Mouse (Mus musculus) adrenal gland, postnatal 10 days (tissue): ENCODE measurements around the gene Ate1. TPM values are rescaled to one million over a fixed set of nuclear protein-coding genes. Genes with fewer than 3 reads are reported as not detected.
A peak's percentile ranks its signal among the peaks of the same experiment; 100 is the strongest.
"Not testable (repeated sequence)": the region's sequence is repeated elsewhere in the genome, so short reads cannot be mapped to it uniquely, and the experiment has no call there.

Source experiments
- DNase-seq: peaks from one replicate; pipeline ENCODE4 v3.0.0; 2021; ENCODE audit warnings: mixed read lengths
- long read RNA-seq, 2 experiments: library from polyadenylated mRNA; stranded (forward); transcript quantifications; one replicate each; pipeline ENCODE4 v2.0.0; 2021
- total RNA-seq, 2 experiments: library from RNA; stranded (reverse); gene quantifications; 2 replicates each; pipeline ENCODE4 v1.2.3; 2021

Ate1 gene
- 10 to 100 TPM; 32.6 to 35.1 TPM for total RNA-seq
- long read RNA-seq, experiment 1, full-length matches to known transcripts = 9 of 13 reads
- long read RNA-seq, experiment 1, partial matches to known transcripts = 2 of 13 reads
- long read RNA-seq, experiment 1, other reads (novel, unspliced or antisense) = 2 of 13 reads
- long read RNA-seq, experiment 2, full-length matches to known transcripts = 13 of 17 reads
- long read RNA-seq, experiment 2, partial matches to known transcripts = 1 of 17 reads
- long read RNA-seq, experiment 2, other reads (novel, unspliced or antisense) = 3 of 17 reads

- DNase-seq = no peak
Observed at GRCm38 (mm10) chr7:130520049-130520425, at the start of gene Ate1. TSS of gene Ate1 (minus strand) at chr7:130520369.

GRCm38 (mm10) chr7:130568783-130569436 lies 48.7 kb upstream of the Ate1 start:
- DNase-seq = peak; percentile 52

DNA sequence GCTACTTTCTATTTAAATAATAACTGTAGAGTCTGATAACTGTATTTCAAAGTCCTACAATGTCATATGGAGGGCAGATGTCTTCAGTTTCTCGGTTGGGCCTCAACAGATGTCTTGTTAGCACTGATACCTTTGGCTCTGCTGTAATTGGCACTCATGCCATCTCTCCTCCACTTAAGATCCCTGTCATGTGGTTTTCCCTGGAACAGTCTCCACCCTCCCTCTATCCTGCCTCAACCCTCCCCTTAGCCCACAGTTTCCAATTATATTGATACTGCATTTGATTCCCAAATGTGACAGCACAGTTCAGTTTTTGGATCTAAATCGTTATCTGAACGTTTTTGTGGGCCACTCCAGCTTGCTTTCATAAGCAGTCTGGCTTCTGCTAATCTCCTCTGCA lies 44.4 kb upstream of the Ate1 start:
- no peak for DNase-seq

- no peak for DNase-seq
Observed at GRCm38 (mm10) chr7:130563880-130564279, 43.7 kb upstream of the Ate1 start.

GRCm38 (mm10) chr7:130563276-130563675 lies 43.1 kb upstream of the Ate1 start:
- DNase-seq = no peak

- no peak for DNase-seq
Observed at GRCm38 (mm10) chr7:130560933-130561332, 40.8 kb upstream of the Ate1 start.

DNA sequence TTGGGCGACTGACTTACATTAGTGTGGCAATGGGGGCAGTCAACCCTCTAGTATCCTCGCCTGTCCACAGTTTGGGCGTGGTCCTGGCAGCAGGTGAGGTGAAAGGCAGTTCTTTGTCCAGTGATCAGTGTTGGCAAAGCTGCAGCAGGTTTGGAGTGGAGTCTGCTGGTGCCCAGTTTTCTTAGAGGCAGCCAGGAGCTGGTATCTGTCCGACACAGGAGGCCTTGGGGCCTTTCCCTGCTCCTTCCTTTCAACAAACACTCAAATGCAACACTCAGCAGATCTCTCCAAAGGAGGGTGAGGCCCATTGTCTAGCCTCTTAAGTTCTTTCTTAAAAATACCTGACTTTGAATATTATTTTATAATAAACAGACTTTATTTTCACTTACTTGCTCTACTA lies 38.4 kb upstream of the Ate1 start:
- no peak for DNase-seq

DNA sequence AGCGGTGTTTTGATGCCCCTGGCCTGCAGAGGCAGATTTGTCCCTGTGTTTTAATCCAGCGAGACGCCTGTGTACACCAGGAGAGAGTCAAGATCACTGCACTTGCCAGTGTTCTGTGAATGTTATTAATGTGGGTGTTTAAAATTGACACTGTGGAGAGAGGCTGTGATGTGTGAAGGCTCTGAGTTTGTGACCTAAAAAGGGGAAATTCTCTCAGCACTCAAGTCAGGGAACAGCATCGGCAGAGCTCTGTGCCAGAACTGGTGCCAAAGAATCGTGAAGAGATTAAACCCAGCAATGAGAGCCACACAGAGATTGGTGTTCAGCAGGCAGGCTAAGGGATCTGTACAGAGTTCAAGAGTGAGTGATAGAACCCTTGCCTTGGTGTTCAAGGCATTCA lies 35.4 kb upstream of the Ate1 start:
- no peak for DNase-seq

- DNase-seq = no peak
Observed at GRCm38 (mm10) chr7:130553321-130553720, 33.2 kb upstream of the Ate1 start.

GRCm38 (mm10) chr7:130552780-130553179 lies 32.6 kb upstream of the Ate1 start:
- DNase-seq = no peak

- DNase-seq = no peak
Observed at GRCm38 (mm10) chr7:130547635-130548175, 27.5 kb upstream of the Ate1 start.

DNA sequence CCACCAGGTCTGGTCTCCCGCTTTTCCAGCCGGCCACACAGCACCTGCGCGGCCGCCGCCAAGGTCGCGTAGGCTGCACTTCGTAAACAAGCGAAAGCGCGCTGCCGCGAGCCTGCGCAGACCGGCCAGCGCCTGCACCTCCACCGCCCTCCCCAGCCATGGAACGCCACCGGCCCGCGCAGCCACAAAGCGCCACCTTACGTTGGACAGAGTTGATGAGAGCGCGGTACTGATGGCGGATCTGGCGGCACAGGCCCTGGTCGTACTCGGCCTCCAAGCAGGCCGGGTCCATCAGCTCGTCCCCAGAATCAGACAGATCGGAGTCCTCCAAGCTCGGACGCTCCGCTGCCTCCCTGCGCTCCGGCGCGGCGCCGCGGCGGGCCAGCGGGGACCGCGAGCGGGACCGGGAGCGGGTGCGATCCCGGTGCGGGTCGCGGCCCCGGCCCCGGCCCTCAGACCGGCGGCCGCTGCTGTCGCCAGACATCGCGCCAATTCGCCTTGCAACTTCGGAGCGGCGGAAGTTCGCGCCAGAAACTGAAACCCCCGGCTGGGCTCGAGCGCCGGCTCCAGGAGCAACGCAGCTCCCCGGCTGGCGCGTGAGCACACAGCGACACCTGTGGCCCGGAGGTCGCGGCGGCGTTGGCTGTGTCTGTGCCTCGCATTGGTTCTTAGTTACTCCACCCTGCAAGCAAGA lies 26.8 kb upstream of the Ate1 start:
- DNase-seq = peak; percentile 96

DNA sequence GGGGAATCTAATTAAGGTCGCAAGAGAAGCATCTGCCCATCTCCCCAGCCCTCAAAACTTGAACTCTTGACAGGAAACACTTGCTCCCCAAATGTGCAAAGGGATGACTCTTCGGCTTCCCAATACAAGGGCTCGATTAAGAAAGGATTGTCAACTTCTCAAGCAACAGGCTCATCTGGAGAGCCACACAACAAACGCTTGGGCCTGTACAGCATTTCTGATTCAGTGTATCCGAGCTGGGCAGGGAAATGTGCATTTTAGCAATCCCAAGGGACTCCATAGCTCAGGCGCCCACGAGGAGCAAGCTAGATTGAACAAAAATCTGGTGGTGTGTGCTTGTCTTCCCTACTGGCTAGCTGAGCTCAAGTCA lies 26.2 kb upstream of the Ate1 start:
- no peak for DNase-seq

- DNase-seq = no peak
Observed at GRCm38 (mm10) chr7:130545893-130546292, 25.7 kb upstream of the Ate1 start.

DNA sequence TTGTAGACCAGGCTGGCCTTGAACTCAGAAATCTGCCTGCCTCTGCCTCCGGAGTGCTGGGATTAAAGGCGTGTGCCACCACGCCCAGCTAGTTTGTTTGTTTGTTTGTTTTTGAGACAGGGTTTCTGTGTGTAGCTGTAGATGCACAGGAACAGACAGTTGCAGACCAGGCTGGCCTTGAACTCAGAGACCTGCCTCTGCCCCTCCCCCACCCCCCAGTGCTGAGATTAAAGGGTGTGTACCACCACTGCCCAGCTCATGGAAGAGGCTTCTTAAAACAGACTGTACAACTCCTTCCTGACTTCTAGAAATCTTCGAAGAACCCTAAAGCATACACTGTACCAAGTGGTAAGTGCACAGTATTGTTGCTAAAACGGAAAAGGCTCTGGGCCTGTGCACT lies 25.2 kb upstream of the Ate1 start:
- no peak for DNase-seq

GRCm38 (mm10) chr7:130543181-130543580 lies 23.0 kb upstream of the Ate1 start:
- DNase-seq = no peak

GRCm38 (mm10) chr7:130540176-130540575 lies 20.0 kb upstream of the Ate1 start:
- DNase-seq = no peak

DNA sequence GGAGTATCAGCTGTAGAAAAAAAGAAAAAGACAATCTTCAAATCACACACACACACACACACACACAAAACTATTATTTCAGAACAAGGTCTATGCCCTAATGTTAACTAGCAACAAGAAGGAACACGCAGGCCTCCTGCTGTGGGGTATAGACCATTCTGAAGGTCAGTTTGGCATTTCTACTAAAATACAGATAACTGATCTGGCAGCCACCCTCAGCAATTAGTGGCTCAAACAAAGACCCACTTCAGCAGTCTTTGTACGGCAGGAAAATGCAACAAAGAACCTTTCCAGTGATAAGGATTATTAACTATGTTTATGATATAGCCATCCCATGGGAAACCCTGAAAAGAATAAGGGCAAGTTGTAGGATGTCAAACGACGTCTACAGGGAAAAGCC lies 16.9 kb upstream of the Ate1 start:
- DNase-seq = no peak

DNA sequence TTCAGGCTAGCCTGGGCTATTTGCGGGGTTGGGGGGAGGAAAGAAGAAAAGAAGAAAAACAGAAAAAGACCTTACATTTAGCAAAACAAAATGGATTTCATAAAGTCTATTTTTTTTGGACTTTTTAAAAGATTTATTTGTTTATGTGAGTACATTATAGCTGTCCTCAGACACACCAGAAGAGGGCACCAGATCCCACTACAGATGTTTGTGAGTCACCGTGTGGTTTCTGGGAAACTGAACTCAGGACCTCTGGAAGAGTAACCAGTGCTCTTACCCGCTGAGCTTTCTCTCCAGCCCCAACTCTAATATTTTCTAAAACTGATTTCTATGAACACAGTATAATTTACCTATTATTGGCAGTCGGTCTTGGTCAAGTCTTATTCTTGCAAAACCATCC lies 15.0 kb upstream of the Ate1 start:
- no peak for DNase-seq

DNA sequence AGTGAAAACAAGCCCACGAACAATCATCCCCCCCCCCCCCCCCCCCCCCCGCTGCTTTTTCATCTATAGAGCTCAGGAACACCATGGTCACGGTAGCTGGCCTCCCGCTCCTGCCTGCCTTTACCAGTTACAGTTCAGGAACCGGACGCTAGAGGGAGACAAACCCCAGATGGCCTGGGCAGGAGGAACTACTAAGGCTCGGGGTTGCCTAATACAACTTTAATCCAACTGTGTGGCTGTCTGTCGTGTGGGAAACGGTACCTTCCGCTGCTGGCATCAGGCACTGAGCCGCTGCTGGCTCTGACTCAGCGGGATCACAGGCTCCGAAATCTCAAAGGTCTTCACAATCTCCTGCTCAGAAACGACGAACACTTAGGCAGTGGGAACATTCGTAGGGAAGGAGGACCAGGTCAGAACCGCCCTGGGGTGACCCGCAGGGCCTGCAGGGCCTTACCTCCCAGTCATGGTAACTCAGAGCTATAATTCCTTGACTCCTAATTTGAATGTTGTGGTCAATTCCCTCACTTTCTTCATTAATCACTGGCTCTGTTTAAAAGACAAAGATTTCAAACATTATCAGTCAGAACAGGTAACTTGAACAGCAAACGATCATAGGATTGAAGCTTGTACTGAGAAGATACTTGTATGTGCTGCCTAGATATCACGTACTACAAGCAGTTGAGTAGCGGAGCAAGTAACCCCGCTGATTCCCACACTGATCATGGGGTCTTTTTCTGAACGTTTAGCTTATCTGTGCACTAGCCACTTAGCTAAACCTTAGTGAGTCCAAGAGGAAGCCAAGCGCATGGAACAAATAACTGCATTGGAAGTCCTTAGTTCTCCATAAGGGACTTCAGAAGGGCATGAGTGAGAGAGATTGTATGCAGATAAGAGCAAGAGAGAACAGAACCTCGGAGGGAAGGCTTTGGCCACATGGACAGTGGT lies 13.4 kb upstream of the Ate1 start:
- peak; percentile 96 for DNase-seq

DNA sequence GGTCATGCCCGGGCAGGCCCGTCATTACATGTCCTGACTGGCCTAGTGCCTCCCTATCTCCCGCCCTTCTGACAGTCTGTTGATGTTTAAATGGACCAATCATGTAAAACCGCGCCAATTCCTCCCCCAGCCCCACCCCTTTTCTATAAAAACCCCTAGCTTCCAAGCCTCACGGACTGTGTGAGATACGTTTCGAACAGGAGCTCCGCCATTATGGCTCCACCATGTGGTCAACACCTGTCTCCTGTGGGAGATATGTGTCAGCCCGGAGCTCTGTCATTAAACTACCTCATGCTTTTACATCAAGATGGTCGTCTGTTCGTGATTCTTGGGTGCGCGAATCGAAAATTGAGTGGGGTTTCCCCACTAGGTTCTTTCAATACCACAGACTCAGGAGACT lies 11.0 kb upstream of the Ate1 start:
- not testable (repeated sequence) for DNase-seq

- no peak for DNase-seq
Observed at GRCm38 (mm10) chr7:130527306-130527705, 7.1 kb upstream of the Ate1 start.
